Mouse (Mus musculus): ENCODE data around the gene Pick1. TPM values are rescaled to one million over a fixed set of nuclear protein-coding genes. Genes with fewer than 3 reads are reported as not detected.

Gene Pick1
- total RNA-seq, 2 experiments from 2014 or later = 22.4 to 23.2 TPM

GRCm38 (mm10) chr15:79263726-79264125, 34.8 kb downstream of the Pick1 start:
- DNase-seq = no peak
- intact Hi-C loops (cut with DNase I) = no loop called here

- DNase-seq = no peak
- intact Hi-C loops (cut with DNase I) = no loop called here
Observed at GRCm38 (mm10) chr15:79265384-79265783, 36.4 kb downstream of the Pick1 start.

- no peak for DNase-seq
- intact Hi-C loops (cut with DNase I) = no loop called here
Observed at GRCm38 (mm10) chr15:79268521-79268920, 39.5 kb downstream of the Pick1 start.

GRCm38 (mm10) chr15:79270317-79271123, 41.5 kb downstream of the Pick1 start:
- DNase-seq = peak; percentile 78 to 81
- intact Hi-C loops (cut with DNase I) = loop anchor here (2.0 kb wide), 1 partner anchor 24 kb away; no protein-coding TSS in a partner anchor

- peak; percentile 55 to 71 for DNase-seq
- intact Hi-C loops (cut with DNase I) = loop anchor here (2.0 kb wide), 1 partner anchor 24 kb away; no protein-coding TSS in a partner anchor
Observed at GRCm38 (mm10) chr15:79271124-79271746, 42.3 kb downstream of the Pick1 start.

GRCm38 (mm10) chr15:79273020-79273419, 44.0 kb downstream of the Pick1 start:
- DNase-seq = no peak
- intact Hi-C loops (cut with DNase I) = no loop called here

- intact Hi-C loops (cut with DNase I) = no loop called here
- DNase-seq = no peak
Observed at GRCm38 (mm10) chr15:79277728-79278127, 48.8 kb downstream of the Pick1 start.

GRCm38 (mm10) chr15:79280209-79280608, 51.2 kb downstream of the Pick1 start:
- peak in 1 of 2 experiments; percentile 44 for DNase-seq
- intact Hi-C loops (cut with DNase I) = no loop called here

- DNase-seq = peak in 1 of 2 experiments; percentile 25
- intact Hi-C loops (cut with DNase I) = no loop called here
Observed at GRCm38 (mm10) chr15:79280850-79281249, 51.9 kb downstream of the Pick1 start.

GRCm38 (mm10) chr15:79281389-79281788, 52.4 kb downstream of the Pick1 start:
- intact Hi-C loops (cut with DNase I) = no loop called here
- DNase-seq = no peak

GRCm38 (mm10) chr15:79282434-79282833, 53.5 kb downstream of the Pick1 start:
- intact Hi-C loops (cut with DNase I) = no loop called here
- no peak for DNase-seq

- intact Hi-C loops (cut with DNase I) = no loop called here
- DNase-seq = no peak
Observed at GRCm38 (mm10) chr15:79283371-79283770, 54.4 kb downstream of the Pick1 start.

GRCm38 (mm10) chr15:79285399-79285798, 56.4 kb downstream of the Pick1 start, which contains the start of gene Baiap2l2:
Gene Baiap2l2, minus strand, starts transcription at chr15:79285537.
- no peak for DNase-seq
- intact Hi-C loops (cut with DNase I) = no loop called here

GRCm38 (mm10) chr15:79286141-79286540, 57.2 kb downstream of the Pick1 start:
- intact Hi-C loops (cut with DNase I) = no loop called here
- DNase-seq = no peak

- no peak for DNase-seq
- intact Hi-C loops (cut with DNase I) = no loop called here
Observed at GRCm38 (mm10) chr15:79287091-79287490, 58.1 kb downstream of the Pick1 start.

- no peak for DNase-seq
- intact Hi-C loops (cut with DNase I) = loop anchor here (1.0 kb wide), 1 partner anchor 13 kb away; no protein-coding TSS in a partner anchor
Observed at GRCm38 (mm10) chr15:79288387-79288786, 59.4 kb downstream of the Pick1 start.

- intact Hi-C loops (cut with DNase I) = no loop called here
- no peak for DNase-seq
Observed at GRCm38 (mm10) chr15:79289441-79289840, 60.5 kb downstream of the Pick1 start.

- DNase-seq = no peak
- intact Hi-C loops (cut with DNase I) = no loop called here
Observed at GRCm38 (mm10) chr15:79290340-79290739, 61.4 kb downstream of the Pick1 start.

GRCm38 (mm10) chr15:79292779-79293178, 63.8 kb downstream of the Pick1 start:
- intact Hi-C loops (cut with DNase I) = no loop called here
- no peak for DNase-seq

GRCm38 (mm10) chr15:79298553-79298952, 69.6 kb downstream of the Pick1 start:
- intact Hi-C loops (cut with DNase I) = no loop called here
- no peak for DNase-seq

Measured in heart, postnatal 14 days (tissue).